Mouse (Mus musculus): Measurements from ENCODE around the gene Gm2974. TPM values are rescaled to one million over a fixed set of nuclear protein-coding genes. Genes with fewer than 3 reads are reported as not detected.

Gm2974 gene
- polyA plus RNA-seq (2017; shearing (Covaris generic)) = not detected

GRCm38 (mm10) chr14:4182491-4183210, at the start of gene Gm2974:
Gene Gm2974 (plus strand): TSS chr14:4182576.

GRCm38 (mm10) chr14:4164730-4165129, 17.6 kb upstream of the Gm2974 start, which contains the start of gene Gm3127:
Gene Gm3127 (plus strand): TSS chr14:4165030.

GRCm38 (mm10) chr14:4249331-4249730, 67.0 kb downstream of the Gm2974 start, which contains the start of gene Gm3138:
Gene Gm3138 (plus strand): TSS chr14:4249631.

Other genes with a start within 250 kb of the Gm2974 start
- not detected for gene Gm3095, start 219.0 kb upstream of the Gm2974 start, polyA plus RNA-seq (2017; shearing (Covaris generic))
- not detected for gene Gm3099, start 184.2 kb upstream of the Gm2974 start, polyA plus RNA-seq (2017; shearing (Covaris generic))
- not detected for gene Gm5796, start 158.6 kb upstream of the Gm2974 start, polyA plus RNA-seq (2017; shearing (Covaris generic))
- not detected for gene Gm3115, start 98.5 kb upstream of the Gm2974 start, polyA plus RNA-seq (2017; shearing (Covaris generic))
- not detected for gene Gm8108, start 72.0 kb upstream of the Gm2974 start, polyA plus RNA-seq (2017; shearing (Covaris generic))
- not detected for gene Gm3127, start 17.5 kb upstream of the Gm2974 start, polyA plus RNA-seq (2017; shearing (Covaris generic))
- gene Gm3138, start 67.1 kb downstream of the Gm2974 start, polyA plus RNA-seq (2017; shearing (Covaris generic)) = not detected
- not detected for gene Gm3149, start 134.7 kb downstream of the Gm2974 start, polyA plus RNA-seq (2017; shearing (Covaris generic))
- gene 2610042L04Rik, start 152.2 kb downstream of the Gm2974 start, polyA plus RNA-seq (2017; shearing (Covaris generic)) = not detected
- not detected for gene Gm3159, start 214.9 kb downstream of the Gm2974 start, polyA plus RNA-seq (2017; shearing (Covaris generic))
- not detected for gene Gm3164, start 232.9 kb downstream of the Gm2974 start, polyA plus RNA-seq (2017; shearing (Covaris generic))
- not detected for gene Gm3173, start 248.4 kb downstream of the Gm2974 start, polyA plus RNA-seq (2017; shearing (Covaris generic))